Comparison of ENCODE assay signal across 8 mouse cellular contexts in genomic region chr14:47863067-47863466, GRCm38 (mm10).
DNase-seq lines count a peak whose midpoint lies in the region; ATAC-seq lines count a peak whose summit lies in the region.

No protein-coding gene starts in this region.

- no peak overlapping the region for H3K27ac ChIP-seq in hindbrain, embryonic 12.5 days

- no peak for ATAC-seq in hindbrain, embryonic 12.5 days (ENCODE audit: low FRiP score)

- H3K4me3 ChIP-seq in hindbrain, embryonic 12.5 days: no peak overlapping the region

- no peaks in the 10 kb centered on the region for H3K4me1 ChIP-seq in hindbrain, embryonic 12.5 days

- 72% methylated on average over 5 of the region's 5 CpGs for WGBS in hindbrain, embryonic 12.5 days

- intact Hi-C loops in left cerebral cortex, postnatal 14 days (cut with DNase I): no loop called here

- H3K36me3 ChIP-seq in hindbrain, embryonic 12.5 days: no peaks in the 10 kb centered on the region

- H3K9me3 ChIP-seq in hindbrain, embryonic 12.5 days (replicated peaks): no peaks in the 10 kb centered on the region

- no peaks in the 10 kb centered on the region for H3K27me3 ChIP-seq in hindbrain, embryonic 12.5 days

- H3K9ac ChIP-seq in hindbrain, embryonic 12.5 days: no peak overlapping the region

- DNase-seq in left cerebral cortex, postnatal 14 days (ENCODE audit: low spot score in 2 of 2): peak; percentile 4 to 11
- DNase-seq in left cerebral cortex, adult 18-20 months (ENCODE audit: low spot score in 2 of 2): no peak
- DNase-seq in adrenal gland, postnatal 10 days: peak; percentile 5
- DNase-seq in forelimb bud, embryonic 11.5 days (ENCODE audit: low read depth, low spot score): peak; percentile 35
- peak; percentile 8 for DNase-seq in lung, postnatal 14 days
- no peak for DNase-seq in ovary, postnatal 14 days (ENCODE audit: low spot score)
- DNase-seq in cerebellum, postnatal 36 days: no peak

- no peak overlapping the region for H3K4me2 ChIP-seq in hindbrain, embryonic 12.5 days (replicated peaks)

Comparison
In these comparisons a context has a peak if more than half of its experiments do, and no peak if none do; other contexts are left out.
1. DNase-seq: peak in left cerebral cortex, postnatal 14 days (2 of 2), adrenal gland, postnatal 10 days (single experiment), forelimb bud, embryonic 11.5 days (single experiment) and lung, postnatal 14 days (single experiment); none in left cerebral cortex, adult 18-20 months (0 of 2), ovary, postnatal 14 days (single experiment) and cerebellum, postnatal 36 days (0 of 2).